Mouse (Mus musculus) MEL (cell line): ENCODE results near the gene Ptcra. TPM values are rescaled to one million over a fixed set of nuclear protein-coding genes. Genes with fewer than 3 reads are reported as not detected.
A peak's percentile ranks its signal among the peaks of the same experiment; 100 is the strongest.

Experiments
- DNase-seq: peaks from one replicate; pipeline ENCODE4 v3.0.0; 2011; ENCODE audit warnings: low read depth, low spot score
- H3K27ac ChIP-seq: 2 replicates; pipeline ENCODE4 v1.5.1; 2012; ENCODE audit warnings: low read depth, mild to moderate bottlenecking, control low read depth, low read length, moderate library complexity; ENCODE audit not compliant: control insufficient read depth
- H3K27me3 ChIP-seq, 2 experiments: fragments of 150-350 bp in 1 of 2; sonication (generic) in 1 of 2; 2 replicates each; pipeline ENCODE4 v1.6.1; 2012; ENCODE audit warnings: low read length in 2 of 2, mild to moderate bottlenecking in 2 of 2, improper control_type of control experiment in 1 of 2, moderate library complexity in 1 of 2; ENCODE audit not compliant: insufficient read depth in 2 of 2, control insufficient read depth in 1 of 2
- H3K36me3 ChIP-seq, 2 experiments: 2 replicates each; pipeline ENCODE4 v1.6.1; 2012 to 2014; ENCODE audit warnings: low read length in 2 of 2, improper control_type of control experiment in 1 of 2, inconsistent platforms in 1 of 2, mild to moderate bottlenecking in 1 of 2; ENCODE audit not compliant: insufficient read depth in 2 of 2, control insufficient read depth in 1 of 2
- H3K4me1 ChIP-seq, 2 experiments: fragments of 150-350 bp in 1 of 2; sonication (generic) in 1 of 2; 2 replicates each; pipeline ENCODE4 v1.6.1; 2012; ENCODE audit warnings: low read length in 2 of 2, improper control_type of control experiment in 1 of 2, mild to moderate bottlenecking in 1 of 2; ENCODE audit not compliant: insufficient read depth in 2 of 2, control insufficient read depth in 1 of 2
- H3K4me3 ChIP-seq, 2 experiments: fragments of 150-350 bp in 1 of 2; sonication (generic) in 1 of 2; 2 replicates each; pipeline ENCODE4 v1.5.1; 2012; ENCODE audit warnings: low read depth in 2 of 2, low read length in 2 of 2, mild to moderate bottlenecking in 2 of 2, moderate library complexity in 2 of 2, control low read depth in 1 of 2, improper control_type of control experiment in 1 of 2; ENCODE audit not compliant: control insufficient read depth in 1 of 2, insufficient read depth in 1 of 2
- H3K79me2 ChIP-seq: 2 replicates; pipeline ENCODE4 v1.6.1; 2012; ENCODE audit warnings: mild to moderate bottlenecking, low read length, moderate library complexity; ENCODE audit not compliant: control insufficient read depth, poor library complexity, insufficient read depth
- H3K9ac ChIP-seq: 2 replicates; pipeline ENCODE4 v1.6.1; 2012; ENCODE audit warnings: low read depth, mild to moderate bottlenecking, control low read depth, low read length, moderate library complexity; ENCODE audit not compliant: control insufficient read depth, poor library complexity, severe bottlenecking
- H3K9me3 ChIP-seq: fragments of 150-350 bp; sonication (generic); replicated peaks from 2 replicates; pipeline ENCODE4 v1.6.1; 2012; ENCODE audit warnings: mild to moderate bottlenecking, low read length, improper control_type of control experiment, moderate library complexity; ENCODE audit not compliant: insufficient read depth
- BHLHE40 ChIP-seq: IDR thresholded peaks from 2 replicates; pipeline ENCODE4 v1.6.1; 2012; ENCODE audit warnings: low read depth, mild to moderate bottlenecking, inconsistent platforms, low read length, improper control_type of control experiment, borderline replicate concordance
- CHD1 ChIP-seq: IDR thresholded peaks from 2 replicates; pipeline ENCODE4 v1.6.1; 2012; ENCODE audit warnings: low read depth, mild to moderate bottlenecking, inconsistent platforms, low read length, improper control_type of control experiment
- CTCF ChIP-seq, 3 experiments: IDR thresholded peaks in 2 of 3; conservative IDR thresholded peaks in 1 of 3; 2 replicates each; pipeline ENCODE4 v1.5.1; 2011 to 2012; ENCODE audit warnings: low read length in 3 of 3, low read depth in 2 of 3, mild to moderate bottlenecking in 2 of 3, improper control_type of control experiment in 1 of 3, inconsistent platforms in 1 of 3, mixed read lengths in 1 of 3, moderate library complexity in 1 of 3; ENCODE audit not compliant: control insufficient read depth in 1 of 3, insufficient read depth in 1 of 3, poor library complexity in 1 of 3, severe bottlenecking in 1 of 3
- EP300 ChIP-seq, 2 experiments: IDR thresholded peaks; 2 replicates each; pipeline ENCODE4 v1.6.1; 2011; ENCODE audit warnings: improper control_type of control experiment in 2 of 2, low read length in 2 of 2, low read depth in 1 of 2, mild to moderate bottlenecking in 1 of 2
- ETS1 ChIP-seq: IDR thresholded peaks from 2 replicates; pipeline ENCODE4 v1.6.1; 2012; ENCODE audit warnings: low read depth, mild to moderate bottlenecking, inconsistent platforms, low read length, improper control_type of control experiment, moderate library complexity
- GABPA ChIP-seq: IDR thresholded peaks from 2 replicates; pipeline ENCODE4 v1.6.1; 2012; ENCODE audit warnings: low read depth, mild to moderate bottlenecking, inconsistent platforms, low read length, improper control_type of control experiment, moderate library complexity
- GATA1 ChIP-seq: IDR thresholded peaks from 2 replicates; pipeline ENCODE4 v1.6.1; 2011; ENCODE audit warnings: low read depth, low read length, improper control_type of control experiment
- HCFC1 ChIP-seq: IDR thresholded peaks from 2 replicates; pipeline ENCODE4 v1.6.1; 2012; ENCODE audit warnings: low read depth, mild to moderate bottlenecking, inconsistent platforms, low read length, improper control_type of control experiment, moderate library complexity
- JUND ChIP-seq: IDR thresholded peaks from 2 replicates; pipeline ENCODE4 v1.6.1; 2011; ENCODE audit warnings: low read depth, mild to moderate bottlenecking, improper control_type of control experiment, low read length
- MAX ChIP-seq: IDR thresholded peaks from 2 replicates; pipeline ENCODE4 v1.6.1; 2011; ENCODE audit warnings: low read length, improper control_type of control experiment
- MAZ ChIP-seq: IDR thresholded peaks from 2 replicates; pipeline ENCODE4 v1.6.1; 2012; ENCODE audit warnings: low read depth, mild to moderate bottlenecking, inconsistent platforms, low read length, improper control_type of control experiment
- MYB ChIP-seq: IDR thresholded peaks from 2 replicates; pipeline ENCODE4 v1.6.1; 2011; ENCODE audit warnings: mild to moderate bottlenecking, low read depth, low read length, improper control_type of control experiment
- NRF1 ChIP-seq: IDR thresholded peaks from 2 replicates; pipeline ENCODE4 v1.6.1; 2014; ENCODE audit warnings: low read depth, mild to moderate bottlenecking, inconsistent platforms, low read length, improper control_type of control experiment, moderate library complexity; ENCODE audit not compliant: poor library complexity, insufficient read depth, severe bottlenecking
- POLR2A ChIP-seq, 2 experiments: IDR thresholded peaks; 2 replicates each; pipeline ENCODE4 v1.6.1; 2011 to 2012; ENCODE audit warnings: low read length in 2 of 2, mild to moderate bottlenecking in 2 of 2, control low read depth in 1 of 2, improper control_type of control experiment in 1 of 2, low read depth in 1 of 2, moderate library complexity in 1 of 2; ENCODE audit not compliant: control insufficient read depth in 1 of 2, insufficient read depth in 1 of 2, poor library complexity in 1 of 2
- POLR2AphosphoS2 ChIP-seq: IDR thresholded peaks from 2 replicates; pipeline ENCODE4 v1.6.1; 2011; ENCODE audit warnings: low read length, improper control_type of control experiment
- RCOR1 ChIP-seq: IDR thresholded peaks from 2 replicates; pipeline ENCODE4 v1.6.1; 2012; ENCODE audit warnings: low read depth, mild to moderate bottlenecking, inconsistent platforms, low read length, improper control_type of control experiment
- TAL1 ChIP-seq: IDR thresholded peaks from 2 replicates; pipeline ENCODE4 v1.6.1; 2012; ENCODE audit warnings: mild to moderate bottlenecking, inconsistent platforms, low read length, moderate library complexity, mixed read lengths
- TBP ChIP-seq: IDR thresholded peaks from 2 replicates; pipeline ENCODE4 v1.8.0; 2011; ENCODE audit warnings: low read depth, low read length, improper control_type of control experiment
- TCF12 ChIP-seq: IDR thresholded peaks from 2 replicates; pipeline ENCODE4 v1.6.1; 2014; ENCODE audit warnings: low read depth, mild to moderate bottlenecking, inconsistent platforms, low read length, improper control_type of control experiment, moderate library complexity
- USF1 ChIP-seq: IDR thresholded peaks from 2 replicates; pipeline ENCODE4 v1.6.1; 2014; ENCODE audit warnings: low read depth, mild to moderate bottlenecking, inconsistent platforms, low read length, improper control_type of control experiment, moderate library complexity
- ZC3H11A ChIP-seq: IDR thresholded peaks from 2 replicates; pipeline ENCODE4 v1.6.1; 2012; ENCODE audit warnings: low read depth, mild to moderate bottlenecking, inconsistent platforms, low read length, improper control_type of control experiment
- ZKSCAN1 ChIP-seq: IDR thresholded peaks from 2 replicates; pipeline ENCODE4 v1.6.1; 2012; ENCODE audit warnings: low read depth, mild to moderate bottlenecking, inconsistent platforms, low read length, improper control_type of control experiment, moderate library complexity
- polyA plus RNA-seq, 2 experiments: library from polyadenylated mRNA; stranded (reverse) in 1 of 2; unstranded in 1 of 2; fragments of >175 nt in 1 of 2; fragments of >200 nt in 1 of 2; gene quantifications; 2 replicates each; pipeline versions ENCODE4 v1.2.1 to v1.2.4; 2012; ENCODE audit warnings: low replicate concordance in 2 of 2, low read depth in 1 of 2; ENCODE audit not compliant: insufficient read length in 2 of 2, insufficient read depth in 1 of 2, missing spikeins in 1 of 2
- total RNA-seq: library from RNA; depleted of rRNA; stranded (reverse); fragments of 300-350 nt; gene quantifications from 2 replicates; pipeline ENCODE4 v1.2.3, GENCODE M21; 2012

Ptcra gene
- total and polyA plus RNA-seq, 3 experiments: 1.7 to 1.8 TPM; not detected in 1

DNA sequence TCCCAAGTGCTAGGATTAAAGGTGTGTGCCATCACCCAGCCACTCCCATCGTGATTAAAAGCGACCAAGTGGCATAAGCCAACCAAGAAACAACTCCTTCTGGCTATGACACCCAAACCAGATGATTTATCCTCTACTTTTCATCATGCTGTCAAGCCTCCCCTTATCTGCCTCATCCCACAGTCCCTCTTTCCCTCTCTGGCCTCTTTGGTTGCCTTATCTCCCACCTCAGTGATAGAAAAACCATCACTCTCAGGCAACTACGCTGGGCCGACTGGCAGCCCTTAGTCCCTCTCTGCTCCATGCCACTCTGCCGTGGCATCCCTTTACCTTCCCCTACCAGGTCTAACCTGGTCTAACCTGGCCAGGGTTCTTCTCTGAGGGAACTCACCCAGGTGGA is 23.4 kb upstream of the Ptcra start:
- Histone ChIP-seq H3K9me3 (no peaks in the 10 kb centered on the region), H3K27ac (no peak overlapping the region), H3K4me1 (peaks cover 2 to 8% of the 10 kb centered on the region in 2 experiments), H3K79me2 (peaks cover 4% of the 10 kb centered on the region), H3K4me3 (no peak overlapping the region), H3K36me3 (peaks cover 0 to 3% of the 10 kb centered on the region in 2 experiments; a peak in 1 of 4 replicates), H3K27me3 (no peaks in the 10 kb centered on the region), H3K9ac (no peak overlapping the region)
- DNase-seq: peak; percentile 55
- TF ChIP-seq TAL1: peak; percentile 33; the same call in 1 of the 2 replicates
- TF ChIP-seq ETS1: peak; percentile 64
- TF ChIP-seq EP300 (IDR thresholded peaks at IDR 0.05; ENCODE audit: low read depth in 1 of 2, low read length in 2 of 2): peak; percentile 67 to 72
- TF ChIP-seq MYB: no peak
- TF ChIP-seq TCF12: peak; percentile 87
- no peak for TF ChIP-seq MAX
- TF ChIP-seq GATA1: peak; percentile 81
- TF ChIP-seq RCOR1: peak; percentile 64; the same call in 1 of the 2 replicates
- no peak for TF ChIP-seq ZKSCAN1
- no peak for TF ChIP-seq CHD1
- no peak for TF ChIP-seq USF1

DNA sequence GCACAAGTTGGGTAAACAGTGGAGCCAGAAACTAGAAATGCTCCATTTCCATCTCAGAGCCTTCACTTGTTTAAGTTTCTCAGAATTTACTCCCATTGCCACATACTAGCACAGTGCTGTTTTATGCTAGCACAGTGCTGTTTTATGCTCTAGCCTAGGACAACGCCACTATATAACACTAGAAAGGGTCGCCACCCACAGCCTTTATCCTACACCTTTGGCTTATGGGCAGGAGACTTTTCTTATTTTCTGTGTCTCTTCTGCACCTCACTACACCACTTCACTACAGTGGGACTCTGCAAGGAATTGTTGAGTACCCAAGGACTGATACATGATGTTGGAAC is 19.7 kb upstream of the Ptcra start:
- H3K79me2 ChIP-seq: peaks cover 18% of the 10 kb centered on the region
- TF ChIP-seq ZC3H11A: peak; percentile 86; the same call in 1 of the 2 replicates
- no peak for TF ChIP-seq BHLHE40
- no peaks in the 10 kb centered on the region for H3K27me3 ChIP-seq
- no peak for DNase-seq
- H3K9me3 ChIP-seq: no peaks in the 10 kb centered on the region
- peak overlapping the region; percentile 56 for H3K27ac ChIP-seq
- H3K9ac ChIP-seq: peak overlapping the region; percentile 53
- peaks cover 7 to 14% of the 10 kb centered on the region in 2 experiments for H3K36me3 ChIP-seq
- peak overlapping the region; percentile 69 to 75 for H3K4me3 ChIP-seq
- H3K4me1 ChIP-seq: peaks cover 2 to 13% of the 10 kb centered on the region in 2 experiments

DNA sequence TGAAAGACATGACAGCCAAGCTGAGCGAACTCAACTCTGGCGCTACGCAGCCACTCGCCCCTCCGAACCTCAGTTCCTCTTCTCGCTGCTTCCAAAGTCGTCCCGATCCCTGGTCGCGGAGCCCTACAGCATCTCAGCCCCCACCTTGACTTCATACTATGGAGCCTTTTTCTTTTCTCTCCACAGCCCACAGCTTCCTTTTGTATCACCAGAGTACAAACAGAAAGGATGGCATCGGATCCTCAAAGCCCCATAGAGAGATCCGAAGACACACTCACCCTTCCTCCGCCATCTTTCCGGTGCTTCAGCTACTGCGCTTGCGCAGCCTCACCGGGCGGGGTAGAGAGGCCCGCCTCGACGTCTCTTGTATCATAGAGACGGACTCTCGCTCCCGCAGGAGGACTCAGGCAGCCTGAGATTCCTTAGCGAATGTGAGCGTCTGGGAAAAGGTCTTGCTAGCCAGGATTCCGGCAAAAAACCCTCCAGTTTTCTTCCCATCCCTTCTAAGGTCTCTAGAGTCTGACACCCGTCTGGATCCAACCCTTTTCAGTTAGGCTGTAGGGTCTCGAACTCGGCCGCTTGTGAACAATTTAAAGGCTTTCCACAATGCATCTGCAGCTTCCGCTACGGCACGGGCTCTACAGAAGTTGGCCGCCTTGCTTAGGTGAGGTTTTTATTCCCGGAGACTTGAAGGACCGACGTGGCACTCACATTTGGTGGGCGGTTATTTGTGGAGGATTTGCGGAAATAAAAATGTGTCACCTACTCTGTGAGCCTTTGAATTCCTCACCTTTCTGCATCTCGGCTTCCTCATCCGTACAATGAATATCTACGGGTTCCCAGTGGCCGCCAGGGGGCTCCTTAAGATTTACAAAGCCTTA is 19.1 kb upstream of the Ptcra start, which contains the start of gene Rpl7l1:
TSS of gene Rpl7l1 (minus strand) at position 332 of the 881 bp plus-strand sequence.
- H3K9ac ChIP-seq: peak within 1 kb of the TSS; percentile 88
- H3K4me1 ChIP-seq: peaks cover 2 to 13% of the 10 kb centered on the region in 2 experiments
- H3K79me2 ChIP-seq: peaks cover 18% of the 10 kb centered on the region
- H3K36me3 ChIP-seq: peaks cover 7 to 14% of the 10 kb centered on the region in 2 experiments
- no peaks in the 10 kb centered on the region for H3K27me3 ChIP-seq
- DNase-seq: peak; percentile 96
- H3K4me3 ChIP-seq: peak within 1 kb of the TSS; percentile 69 to 75
- peak within 1 kb of the TSS; percentile 77 for H3K27ac ChIP-seq
- no peaks in the 10 kb centered on the region for H3K9me3 ChIP-seq
- TF ChIP-seq GABPA: peak; percentile 48; the same call in 1 of the 2 replicates
- TF ChIP-seq BHLHE40: no peak
- TF ChIP-seq JUND: 0 out of 2 replicates have a peak, but pooled peaks have one; percentile 25
- peak; percentile 78 to 98 for TF ChIP-seq POLR2A (IDR thresholded peaks at IDR 0.05; ENCODE audit: control insufficient read depth in 1 of 2, insufficient read depth in 1 of 2, low read depth in 1 of 2, low read length in 2 of 2, poor library complexity in 1 of 2)
- TF ChIP-seq GATA1: 0 out of 2 replicates have a peak, but pooled peaks have one; percentile 2
- TF ChIP-seq ETS1: 0 out of 2 replicates have a peak, but pooled peaks have one; percentile 22
- no peak for TF ChIP-seq MYB
- peak; percentile 73 to 87 (median 77) for TF ChIP-seq CTCF (IDR thresholded peaks at IDR 0.05 in 2 of 3, conservative IDR thresholded peaks at IDR 0.05 in 1 of 3; ENCODE audit: control insufficient read depth in 1 of 3, insufficient read depth in 1 of 3, low read depth in 2 of 3, low read length in 3 of 3, poor library complexity in 1 of 3, severe bottlenecking in 1 of 3)
- TF ChIP-seq HCFC1: peak; percentile 92
- 0 out of 2 replicates have a peak, but pooled peaks have one; percentile 10 for TF ChIP-seq USF1
- peak; percentile 6; the same call in 1 of the 2 replicates for TF ChIP-seq MAZ
- no peak; the same call in 1 of the 2 replicates for TF ChIP-seq ZC3H11A
- TF ChIP-seq NRF1: peak; percentile 89
- TF ChIP-seq POLR2AphosphoS2: peak; percentile 95
- peak; percentile 73 for TF ChIP-seq MAX
- peak; percentile 97 for TF ChIP-seq TBP
- TF ChIP-seq RCOR1: 0 out of 2 replicates have a peak, but pooled peaks have one; percentile 43
